Comparison of ENCODE assay signal across 9 mouse cellular contexts in genomic region chr3:27584607-27585605, GRCm38 (mm10).
DNase-seq lines count a peak whose midpoint lies in the region; ATAC-seq lines count a peak whose summit lies in the region.
"Had no signal": no experiment of that assay in that cellular context is flagged by ENCODE, and none has a peak within 500 bp of the region (broad histone marks: within the 10 kb centered on the region; RNA-seq: fewer than 3 reads in every experiment).

No protein-coding gene starts in this region.

- H3K4me3 ChIP-seq in heart, embryonic 15.5 days: no peak overlapping the region
- H3K4me3 ChIP-seq: midbrain, embryonic 12.5 days had no signal

- no peaks in the 10 kb centered on the region for H3K27me3 ChIP-seq in heart, embryonic 15.5 days
- H3K27me3 ChIP-seq: midbrain, embryonic 12.5 days had no signal

- H3K27ac ChIP-seq in heart, embryonic 15.5 days: peak overlapping the region; percentile 77
- H3K27ac ChIP-seq: midbrain, embryonic 12.5 days had no signal

- H3K4me2 ChIP-seq in heart, embryonic 15.5 days: peak overlapping the region; percentile 18; the same call in 1 of the 2 replicates
- H3K4me2 ChIP-seq: midbrain, embryonic 12.5 days had no signal

- H3K4me1 ChIP-seq in heart, embryonic 15.5 days (replicated peaks): peaks cover 36% of the 10 kb centered on the region

- no peaks in the 10 kb centered on the region for H3K36me3 ChIP-seq in heart, embryonic 15.5 days
- H3K36me3 ChIP-seq: midbrain, embryonic 12.5 days had no signal

- peak; percentile 44 for DNase-seq in gastrocnemius, adult 18-20 months (ENCODE audit: low spot score)
- DNase-seq in gastrocnemius, postnatal 10 days: no peak
- DNase-seq in adrenal gland, postnatal 36 days: peak; percentile 46 to 54
- peak; percentile 39 for DNase-seq in lung, postnatal 14 days
- DNase-seq in right cerebral cortex, postnatal 4 days: no peak
- no peak for DNase-seq in urinary bladder, adult 18-20 months (ENCODE audit: low spot score in 2 of 2)
- no peak for DNase-seq in cerebellum, postnatal 25 days

- no peak overlapping the region for H3K9ac ChIP-seq in heart, embryonic 15.5 days
- H3K9ac ChIP-seq: midbrain, embryonic 12.5 days had no signal

- peak; percentile 69 for ATAC-seq in heart, embryonic 15.5 days (replicated peaks; ENCODE audit: insufficient number of reproducible peaks, insufficient read depth, low FRiP score, low read depth)

- WGBS in heart, embryonic 15.5 days: 17% methylated on average over 11 of the region's 11 CpGs

- H3K9me3 ChIP-seq in heart, embryonic 15.5 days (replicated peaks): no peaks in the 10 kb centered on the region
- H3K9me3 ChIP-seq: midbrain, embryonic 12.5 days had no signal

Comparison
In these comparisons a context has a peak if more than half of its experiments do, and no peak if none do; other contexts are left out.
1. DNase-seq: peak in gastrocnemius, adult 18-20 months (single experiment), adrenal gland, postnatal 36 days (2 of 2) and lung, postnatal 14 days (single experiment); none in gastrocnemius, postnatal 10 days (single experiment), right cerebral cortex, postnatal 4 days (single experiment), urinary bladder, adult 18-20 months (0 of 2) and cerebellum, postnatal 25 days (0 of 2).